ENCODE assay signal across 8 mouse cellular contexts in the genomic region with DNA sequence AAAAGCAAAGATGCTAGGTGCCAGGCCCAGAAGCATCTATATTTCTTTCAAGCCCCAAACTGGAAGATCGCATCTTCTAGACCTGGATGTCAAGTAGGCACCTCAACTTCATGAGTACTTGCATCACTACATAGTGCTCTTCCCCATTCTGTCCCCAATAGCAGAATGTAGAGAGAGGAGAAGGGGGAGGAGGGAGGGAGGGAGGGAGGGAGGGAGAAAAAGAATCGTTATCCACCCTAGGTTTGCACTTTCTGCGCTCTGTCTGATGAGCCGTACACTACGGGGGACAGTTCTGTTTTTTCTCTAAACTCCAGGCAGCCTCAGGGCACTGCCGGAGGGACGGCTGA. TPM values are rescaled to one million over a fixed set of nuclear protein-coding genes. Genes with fewer than 3 reads are reported as not detected.
A peak's percentile ranks its signal among the peaks of the same experiment; 100 is the strongest.
DNase-seq lines count a peak whose midpoint lies in the region; ATAC-seq and TF ChIP-seq lines count a peak whose summit lies in the region.

A gene (plus strand): TSS at position 295 of the 347 bp plus-strand sequence.

- peak within 1 kb of the TSS; percentile 88 for H3K9ac ChIP-seq in heart, embryonic 14.5 days (ENCODE audit: low read length)

- peak within 1 kb of the TSS; percentile 69 for H3K4me3 ChIP-seq in kidney, adult 2 months (ENCODE audit: insufficient read depth, low read depth, low read length)
- H3K4me3 ChIP-seq in heart, embryonic 14.5 days (ENCODE audit: control insufficient read depth in 1 of 2, insufficient read depth in 1 of 2, low read depth in 1 of 2, low read length in 2 of 2): peak within 1 kb of the TSS; percentile 92 to 96
- H3K4me3 ChIP-seq in myocyte: peak within 1 kb of the TSS; percentile 83

- peak within 1 kb of the TSS; percentile 63 for H3ac ChIP-seq in myocyte (ENCODE audit: control insufficient read depth, insufficient read length)

- TF ChIP-seq POLR2A in kidney, adult 2 months (IDR thresholded peaks at IDR 0.05; ENCODE audit: low read depth, low read length): no peak
- no peak for TF ChIP-seq POLR2A in myocyte (IDR thresholded peaks at IDR 0.05; ENCODE audit: insufficient read length, low read depth)

- H3K36me3 ChIP-seq in kidney, adult 2 months (ENCODE audit: control insufficient read depth, insufficient read depth, low read length): no peaks in the 10 kb centered on the region
- no peaks in the 10 kb centered on the region for H3K36me3 ChIP-seq in heart, embryonic 14.5 days (ENCODE audit: control insufficient read depth, insufficient read depth, low read length)
- peaks cover 5% of the 10 kb centered on the region for H3K36me3 ChIP-seq in myocyte (ENCODE audit: control insufficient read depth, insufficient read depth)

- no peaks in the 10 kb centered on the region for H3K4me1 ChIP-seq in kidney, adult 2 months (ENCODE audit: control insufficient read depth, insufficient read depth, low read length)
- H3K4me1 ChIP-seq in heart, embryonic 14.5 days (ENCODE audit: control insufficient read depth in 2 of 2, insufficient read depth in 2 of 2, low read length in 2 of 2): peaks cover 4 to 15% of the 10 kb centered on the region in 2 experiments

- WGBS in kidney, adult 2 months: 11% methylated on average over 7 of the region's 7 CpGs
- WGBS in heart, embryonic 14.5 days: 9% methylated on average over 7 of the region's 7 CpGs

- no peak for TF ChIP-seq CTCF in kidney, adult 2 months (conservative IDR thresholded peaks at IDR 0.05; ENCODE audit: insufficient read depth, insufficient read length, low read depth, low read length)

- peaks cover 20% of the 10 kb centered on the region for H3K79me2 ChIP-seq in myocyte (ENCODE audit: control insufficient read depth, insufficient read depth)

- intact Hi-C loops in left cerebral cortex, postnatal 10 days (cut with DNase I): no loop called here

- no peaks in the 10 kb centered on the region for H3K27me3 ChIP-seq in kidney, adult 2 months (replicated peaks; ENCODE audit: control insufficient read depth, insufficient read depth, low read length)
- H3K27me3 ChIP-seq in heart, embryonic 14.5 days (ENCODE audit: control insufficient read depth, insufficient read depth, low read length): no peaks in the 10 kb centered on the region
- no peaks in the 10 kb centered on the region for H3K27me3 ChIP-seq in myocyte (ENCODE audit: control insufficient read depth, insufficient read depth, insufficient read length)

- H3K9me3 ChIP-seq in heart, embryonic 14.5 days (ENCODE audit: control insufficient read depth, low read length): no peaks in the 10 kb centered on the region

- peak; percentile 39; the same call in 1 of the 2 replicates for ATAC-seq in heart, embryonic 14.5 days (ENCODE audit: insufficient number of reproducible peaks, insufficient read depth, low FRiP score, low read depth)

- peak within 1 kb of the TSS; percentile 83 for H3K27ac ChIP-seq in kidney, adult 2 months (ENCODE audit: insufficient read depth, low read depth, low read length)
- H3K27ac ChIP-seq in heart, embryonic 14.5 days (replicated peaks in 1 of 2; ENCODE audit: control insufficient read depth in 1 of 2, insufficient read depth in 1 of 2, low read depth in 2 of 2, low read length in 2 of 2): peak within 1 kb of the TSS; percentile 77 to 81

- DNase-seq in kidney, adult 2 months: no peak
- no peak for DNase-seq in kidney, adult 8-10 months
- no peak for DNase-seq in adrenal gland, postnatal 14 days
- DNase-seq in left cerebral cortex, postnatal 10 days (ENCODE audit: extremely low spot score in 1 of 2, low spot score in 2 of 2): no peak
- DNase-seq in ovary, adult 18-20 months (ENCODE audit: low spot score): no peak
- no peak for DNase-seq in retina, embryonic 14.5 days (ENCODE audit: low spot score)

- H3K4me2 ChIP-seq in heart, embryonic 14.5 days (ENCODE audit: low read length): peak within 1 kb of the TSS; percentile 94
- H3K4me2 ChIP-seq in myocyte (ENCODE audit: low read depth): peak within 1 kb of the TSS; percentile 85

TF ChIP-seq in myocyte, 11 proteins besides CTCF, POLR2A, EP300 and RAD21:
- TF ChIP-seq SRF (IDR thresholded peaks at IDR 0.05; ENCODE audit: control insufficient read depth, insufficient read length, low read depth): no peak
- TF ChIP-seq USF1 (IDR thresholded peaks at IDR 0.05; ENCODE audit: low read depth): no peak
- no peak for TF ChIP-seq TCF3 (IDR thresholded peaks at IDR 0.05; ENCODE audit: insufficient read length, low read depth)
- no peak for TF ChIP-seq CEBPB (IDR thresholded peaks at IDR 0.05; ENCODE audit: insufficient read depth, poor library complexity, severe bottlenecking)
- no peak for TF ChIP-seq POLR2AphosphoS2 (IDR thresholded peaks at IDR 0.05; ENCODE audit: insufficient read length, low read depth)
- no peak for TF ChIP-seq MAX (IDR thresholded peaks at IDR 0.05; ENCODE audit: low read depth)
- no peak for TF ChIP-seq MYOG (IDR thresholded peaks at IDR 0.05; ENCODE audit: control insufficient read depth in 1 of 3, insufficient read depth in 1 of 3, insufficient read length in 2 of 3, low read depth in 2 of 3)
- no peak for TF ChIP-seq MYOD1 (IDR thresholded peaks at IDR 0.05; ENCODE audit: control insufficient read depth in 1 of 3, insufficient read length in 2 of 3, low read depth in 2 of 3)
- TF ChIP-seq TCF12 (IDR thresholded peaks at IDR 0.05; ENCODE audit: insufficient read depth, poor library complexity, severe bottlenecking): no peak
- no peak for TF ChIP-seq REST (IDR thresholded peaks at IDR 0.05; ENCODE audit: insufficient read depth, insufficient read length)
- no peak for TF ChIP-seq E2F4 (IDR thresholded peaks at IDR 0.05; ENCODE audit: insufficient read depth)

RNA-seq across cellular contexts. Expression of the gene that starts here (rescaled TPM):
- 6.5 and 7.0 TPM in 2 replicates for polyA plus RNA-seq in kidney, adult 2 months (2012; rRNA removed)
- 16.1 and 18.1 TPM in 2 replicates for total RNA-seq in adrenal gland, postnatal 14 days (2021)
- 16.3 and 16.9 TPM in 2 replicates for polyA plus RNA-seq in heart, embryonic 14.5 days (2014; fragmentation: Nextera tagmentation; extraction: Ambion mirVana)
- total RNA-seq in left cerebral cortex, postnatal 10 days (2021): 10 to 100 TPM; 27.6 to 28.9 TPM
- 2.9 TPM for polyA plus RNA-seq in myocyte (2012; fragmentation: generic; extraction: Trizol)
